Mouse (Mus musculus): ENCODE data around the gene Cbln3. TPM values are rescaled to one million over a fixed set of nuclear protein-coding genes. Genes with fewer than 3 reads are reported as not detected.

Gene Cbln3
- polyA plus RNA-seq, 1 experiment from 2014 or later = 0.16 TPM

DNA sequence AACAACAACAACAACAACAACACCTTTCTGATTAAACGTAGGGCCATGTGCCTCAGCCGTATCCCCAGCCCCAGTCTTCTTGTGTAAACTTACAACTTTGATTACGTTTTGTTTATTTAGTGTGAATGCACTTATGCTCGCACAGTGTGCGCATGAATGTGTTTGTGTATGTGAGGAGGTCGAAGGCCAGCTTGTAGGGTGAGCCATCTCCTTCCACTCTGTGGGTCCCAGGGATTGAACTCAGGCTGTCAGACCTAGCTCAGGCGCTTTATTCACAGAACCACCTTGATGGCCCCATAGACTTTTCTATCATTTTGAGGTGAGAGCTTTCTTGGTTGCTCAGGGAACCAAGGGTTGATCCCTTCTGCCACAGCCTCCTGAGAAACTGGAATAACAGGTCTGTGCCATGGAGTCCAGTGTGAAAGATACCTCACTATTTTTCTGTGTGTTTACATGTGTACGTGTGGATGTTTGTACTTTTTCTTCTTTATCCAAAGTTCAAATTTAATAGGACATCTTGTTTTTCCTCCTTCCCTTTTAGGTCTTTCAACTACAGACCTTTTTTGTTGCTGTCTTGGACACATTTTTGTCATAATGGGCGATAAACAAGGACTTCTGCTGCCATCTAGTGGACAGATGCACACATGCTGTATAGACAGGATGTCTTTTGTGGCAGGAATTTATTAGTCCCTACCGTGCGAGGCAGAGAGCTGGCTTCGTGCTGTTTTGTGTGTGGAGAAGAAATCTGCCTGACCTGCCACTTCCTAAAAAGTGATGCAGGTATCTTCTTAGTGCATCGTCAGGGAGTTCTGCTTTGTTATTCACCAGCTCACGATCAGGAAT lies 34.3 kb upstream of the Cbln3 start:
- ATAC-seq = peak; percentile 66
- Histone ChIP-seq H3K9ac (ENCODE audit: low read depth, low read length) (no peak overlapping the region), H3K27ac (ENCODE audit: low read depth, low read length) (no peak overlapping the region), H3K27me3 (replicated peaks; ENCODE audit: control insufficient read depth, insufficient read depth, low read length) (no peaks in the 10 kb centered on the region), H3K4me3 (ENCODE audit: low read depth, low read length) (no peak overlapping the region), H3K4me2 (replicated peaks; ENCODE audit: low read depth) (no peak overlapping the region), H3K36me3 (ENCODE audit: control insufficient read depth, insufficient read depth) (no peaks in the 10 kb centered on the region), H3K4me1 (replicated peaks; ENCODE audit: control insufficient read depth, insufficient read depth, low read length) (no peaks in the 10 kb centered on the region), H3K9me3 (ENCODE audit: control insufficient read depth) (no peaks in the 10 kb centered on the region)
- 16% methylated on average over 14 of the region's 14 CpGs for WGBS
- TF ChIP-seq CTCF (IDR thresholded peaks at IDR 0.05; ENCODE audit: low read depth) = peak; percentile 95

DNA sequence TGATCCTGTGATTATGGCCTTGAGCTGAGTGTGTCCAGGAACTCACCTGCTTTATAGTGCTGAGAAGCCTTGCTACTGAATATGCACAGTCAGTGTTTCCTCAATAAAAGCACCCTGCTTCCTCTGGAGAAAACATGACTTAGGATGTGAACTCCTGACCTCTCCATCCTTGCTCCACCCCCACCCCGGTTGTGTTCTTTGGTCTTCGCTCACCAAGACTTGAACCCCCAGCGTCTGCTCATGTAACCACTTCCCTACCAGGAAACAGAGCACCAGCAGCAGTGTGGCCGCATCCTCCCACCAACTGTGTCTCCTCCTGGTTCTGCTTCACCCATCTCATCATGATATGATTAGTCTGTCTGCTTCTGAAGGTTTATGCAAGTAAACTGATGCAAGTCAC lies 29.2 kb upstream of the Cbln3 start:
- Histone ChIP-seq H3K4me3 (ENCODE audit: low read depth, low read length) (no peak overlapping the region), H3K27ac (ENCODE audit: low read depth, low read length) (no peak overlapping the region), H3K36me3 (ENCODE audit: control insufficient read depth, insufficient read depth) (no peaks in the 10 kb centered on the region), H3K4me1 (replicated peaks; ENCODE audit: control insufficient read depth, insufficient read depth, low read length) (no peaks in the 10 kb centered on the region), H3K4me2 (replicated peaks; ENCODE audit: low read depth) (no peak overlapping the region), H3K9ac (ENCODE audit: low read depth, low read length) (no peak overlapping the region), H3K27me3 (replicated peaks; ENCODE audit: control insufficient read depth, insufficient read depth, low read length) (no peaks in the 10 kb centered on the region), H3K9me3 (ENCODE audit: control insufficient read depth) (no peaks in the 10 kb centered on the region)
- 40% methylated on average over 4 of the region's 4 CpGs for WGBS
- no peak for TF ChIP-seq CTCF (IDR thresholded peaks at IDR 0.05; ENCODE audit: low read depth)
- no peak for ATAC-seq

DNA sequence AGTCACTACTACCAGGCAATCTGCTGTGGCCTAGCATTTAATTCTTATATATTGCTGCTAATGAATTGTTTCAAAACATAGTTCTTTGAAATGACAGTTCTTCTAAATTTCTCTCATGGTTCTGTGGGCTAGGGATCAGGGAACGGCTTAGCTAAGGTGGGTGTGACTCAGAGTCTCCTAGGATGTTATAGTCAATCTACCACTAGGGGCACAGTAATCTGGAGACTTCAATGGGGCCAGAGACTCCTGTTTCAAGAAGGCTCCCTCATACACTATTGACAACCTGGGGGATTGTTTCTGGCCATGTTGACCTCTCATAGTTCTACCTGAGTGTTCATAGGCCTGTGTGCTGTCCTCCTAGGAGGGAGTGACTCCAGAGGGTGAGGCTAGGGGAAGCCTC lies 21.3 kb upstream of the Cbln3 start:
- Histone ChIP-seq H3K27me3 (replicated peaks; ENCODE audit: control insufficient read depth, insufficient read depth, low read length) (no peaks in the 10 kb centered on the region), H3K36me3 (ENCODE audit: control insufficient read depth, insufficient read depth) (no peaks in the 10 kb centered on the region), H3K9me3 (ENCODE audit: control insufficient read depth) (no peaks in the 10 kb centered on the region), H3K27ac (ENCODE audit: low read depth, low read length) (no peak overlapping the region), H3K4me2 (replicated peaks; ENCODE audit: low read depth) (no peak overlapping the region), H3K4me3 (ENCODE audit: low read depth, low read length) (no peak overlapping the region), H3K4me1 (replicated peaks; ENCODE audit: control insufficient read depth, insufficient read depth, low read length) (peaks cover 2% of the 10 kb centered on the region), H3K9ac (ENCODE audit: low read depth, low read length) (no peak overlapping the region)
- TF ChIP-seq CTCF (IDR thresholded peaks at IDR 0.05; ENCODE audit: low read depth) = peak; percentile 61
- no peak for ATAC-seq
- 11% methylated on average over 1 of the region's 1 CpGs for WGBS

DNA sequence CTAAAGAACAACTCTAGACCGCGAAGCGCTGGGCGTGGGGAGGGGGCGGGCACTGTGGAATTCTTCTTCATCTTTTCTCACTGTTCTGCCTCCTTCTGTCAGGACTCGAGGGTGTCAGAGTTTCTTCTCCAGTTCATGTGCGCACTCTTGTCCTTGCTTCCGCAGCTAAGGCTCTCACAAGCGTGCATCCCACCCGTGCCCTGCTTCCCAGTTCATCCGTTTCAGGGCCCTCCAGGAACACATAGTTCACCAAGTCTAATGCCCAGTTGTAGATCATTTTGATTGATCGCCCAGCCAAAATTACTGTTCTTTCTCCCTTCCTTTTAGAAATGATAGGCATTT lies 16.2 kb upstream of the Cbln3 start:
- peaks cover 4% of the 10 kb centered on the region for H3K4me1 ChIP-seq (replicated peaks; ENCODE audit: control insufficient read depth, insufficient read depth, low read length)
- peak overlapping the region; percentile 75; the same call in 1 of the 2 replicates for H3K9ac ChIP-seq (ENCODE audit: low read depth, low read length)
- peak overlapping the region; percentile 53 for H3K4me3 ChIP-seq (ENCODE audit: low read depth, low read length)
- no peak for TF ChIP-seq CTCF (IDR thresholded peaks at IDR 0.05; ENCODE audit: low read depth)
- peak overlapping the region; percentile 92 for H3K4me2 ChIP-seq (replicated peaks; ENCODE audit: low read depth)
- peak; percentile 1; the same call in 1 of the 2 replicates for ATAC-seq
- H3K9me3 ChIP-seq (ENCODE audit: control insufficient read depth) = no peaks in the 10 kb centered on the region
- no peaks in the 10 kb centered on the region for H3K27me3 ChIP-seq (replicated peaks; ENCODE audit: control insufficient read depth, insufficient read depth, low read length)
- WGBS = 5% methylated on average over 12 of the region's 12 CpGs
- H3K27ac ChIP-seq (ENCODE audit: low read depth, low read length) = peak overlapping the region; percentile 84
- H3K36me3 ChIP-seq (ENCODE audit: control insufficient read depth, insufficient read depth) = peaks cover 22% of the 10 kb centered on the region; the same call in 1 of the 2 replicates

DNA sequence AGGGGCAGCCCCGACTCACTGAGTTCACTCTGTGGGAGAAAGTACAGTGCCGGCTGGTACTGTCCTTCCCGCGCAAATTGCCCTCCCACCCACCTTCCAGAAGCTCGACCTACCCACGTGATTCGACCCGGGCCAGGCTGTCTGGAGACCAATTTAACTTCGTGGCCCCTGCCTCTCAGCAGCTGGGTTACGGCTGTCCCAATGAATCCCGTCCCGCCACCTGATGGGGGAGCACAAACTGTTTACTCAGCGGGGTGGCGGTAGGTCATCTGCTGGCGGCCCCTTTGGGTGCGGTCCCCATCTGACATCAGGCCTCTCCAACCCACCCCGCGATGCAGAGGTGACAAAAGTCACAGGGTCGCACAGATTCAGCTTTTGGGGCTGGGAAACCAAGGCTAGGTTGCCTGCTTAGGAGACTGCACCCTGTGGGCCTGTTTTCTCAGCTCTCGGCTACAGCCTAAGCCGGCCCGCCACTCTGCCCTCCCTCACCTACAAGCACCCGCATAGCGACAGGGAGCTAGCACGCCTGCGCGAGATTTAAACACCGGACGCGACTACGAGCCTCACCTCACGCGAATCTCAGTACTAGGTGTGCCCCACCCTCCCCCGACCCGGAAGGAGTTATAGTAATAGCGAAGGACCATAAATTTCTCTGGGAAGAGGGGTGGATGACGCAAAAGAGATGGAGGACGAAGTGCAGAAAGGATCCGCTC lies 15.7 kb upstream of the Cbln3 start, which contains the start of gene Sdr39u1:
TSS of gene Sdr39u1 (minus strand) at position 593 of the 713 bp plus-strand sequence.
- TF ChIP-seq CTCF (IDR thresholded peaks at IDR 0.05; ENCODE audit: low read depth) = peak; percentile 13; the same call in 1 of the 2 replicates
- peak; percentile 91 for ATAC-seq
- Histone ChIP-seq H3K4me2 (replicated peaks; ENCODE audit: low read depth) (peak within 1 kb of the TSS; percentile 92), H3K4me3 (ENCODE audit: low read depth, low read length) (peak within 1 kb of the TSS; percentile 53), H3K27me3 (replicated peaks; ENCODE audit: control insufficient read depth, insufficient read depth, low read length) (no peaks in the 10 kb centered on the region), H3K9ac (ENCODE audit: low read depth, low read length) (peak within 1 kb of the TSS; percentile 75), H3K9me3 (ENCODE audit: control insufficient read depth) (no peaks in the 10 kb centered on the region), H3K27ac (ENCODE audit: low read depth, low read length) (peak within 1 kb of the TSS; percentile 84), H3K36me3 (ENCODE audit: control insufficient read depth, insufficient read depth) (peaks cover 28% of the 10 kb centered on the region), H3K4me1 (replicated peaks; ENCODE audit: control insufficient read depth, insufficient read depth, low read length) (peaks cover 4% of the 10 kb centered on the region)
- under 1% methylated on average over 39 of the region's 39 CpGs for WGBS

DNA sequence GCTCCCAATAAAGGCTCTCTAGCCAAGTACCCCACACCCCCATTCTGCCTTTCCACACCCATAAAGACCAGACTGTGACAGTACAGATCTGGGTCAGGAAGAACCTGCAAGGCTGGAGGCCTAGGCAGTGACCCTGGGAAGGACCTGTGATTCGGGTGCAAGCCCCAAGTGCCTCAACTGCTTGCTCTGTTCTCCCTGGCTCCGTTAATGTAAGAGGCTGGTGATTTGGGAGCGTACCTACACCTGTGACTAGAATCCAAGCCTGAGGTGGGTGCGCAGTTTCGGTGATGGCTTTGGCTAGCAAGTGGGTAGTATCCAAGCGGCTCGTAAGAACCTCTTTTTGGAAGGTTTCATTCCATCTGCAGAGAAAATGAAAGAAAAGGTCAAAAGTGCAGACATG lies 14.8 kb upstream of the Cbln3 start:
- peaks cover 4% of the 10 kb centered on the region for H3K4me1 ChIP-seq (replicated peaks; ENCODE audit: control insufficient read depth, insufficient read depth, low read length)
- no peak overlapping the region for H3K27ac ChIP-seq (ENCODE audit: low read depth, low read length)
- no peak for TF ChIP-seq CTCF (IDR thresholded peaks at IDR 0.05; ENCODE audit: low read depth)
- no peaks in the 10 kb centered on the region for H3K9me3 ChIP-seq (ENCODE audit: control insufficient read depth)
- ATAC-seq = no peak
- 91% methylated on average over 7 of the region's 7 CpGs for WGBS
- H3K9ac ChIP-seq (ENCODE audit: low read depth, low read length) = no peak overlapping the region
- H3K4me2 ChIP-seq (replicated peaks; ENCODE audit: low read depth) = peak overlapping the region; percentile 92; the same call in 1 of the 2 replicates
- H3K27me3 ChIP-seq (replicated peaks; ENCODE audit: control insufficient read depth, insufficient read depth, low read length) = no peaks in the 10 kb centered on the region
- no peak overlapping the region for H3K4me3 ChIP-seq (ENCODE audit: low read depth, low read length)
- H3K36me3 ChIP-seq (ENCODE audit: control insufficient read depth, insufficient read depth) = peaks cover 37% of the 10 kb centered on the region
